Mouse (Mus musculus) retina, embryonic 14.5 days (tissue): ENCODE data around the gene Itsn1.

Experiments
- DNase-seq: peaks from one replicate; pipeline ENCODE4 v3.0.0-alpha.2; 2015; ENCODE audit warnings: low spot score

The Itsn1 gene

DNA sequence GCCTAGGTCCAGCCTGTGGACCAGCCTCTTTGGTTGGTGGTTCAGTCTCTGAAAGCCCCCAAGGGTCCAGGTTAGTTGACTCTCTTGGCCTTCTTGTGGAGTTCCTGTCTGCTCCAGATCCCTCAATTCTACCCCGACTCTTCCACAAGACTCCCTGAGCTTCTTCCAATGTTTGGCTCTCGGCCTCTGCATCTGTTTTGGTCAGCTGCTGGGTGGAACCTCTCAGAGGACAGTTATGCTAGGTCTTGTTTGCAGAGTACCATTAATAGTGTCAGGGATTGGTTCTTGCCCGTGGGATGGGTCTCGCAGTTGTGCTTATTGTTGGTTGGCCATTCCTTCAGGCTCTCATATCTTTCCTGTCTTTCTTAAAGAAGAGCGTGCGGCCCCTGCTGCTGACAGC lies 39.5 kb downstream of the Itsn1 start:
- no peak for DNase-seq

- DNase-seq, result no peak
Measured at GRCm38 (mm10) chr16:91769911-91770310, 40.8 kb downstream of the Itsn1 start.

GRCm38 (mm10) chr16:91770662-91771061 lies 41.6 kb downstream of the Itsn1 start:
- DNase-seq, result peak; percentile 57

DNA sequence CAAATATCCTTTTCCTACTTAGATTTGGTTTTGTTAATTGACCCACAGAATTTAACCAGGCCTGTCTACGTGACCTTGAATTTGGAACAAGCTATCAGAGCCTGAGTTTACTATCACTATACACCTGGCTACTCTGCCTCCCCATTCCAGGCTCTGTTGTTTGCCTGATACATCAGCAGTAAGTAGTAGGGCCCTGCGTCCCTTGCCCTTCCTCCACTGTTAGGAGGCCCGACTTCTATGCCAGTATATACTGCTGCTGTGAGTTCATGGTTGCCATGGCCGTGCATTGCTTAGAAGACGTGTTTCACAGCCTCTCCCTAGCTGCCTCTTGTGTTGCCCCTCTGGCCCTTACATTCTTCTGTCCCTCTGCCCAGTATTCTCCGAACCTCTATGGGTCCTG lies 42.3 kb downstream of the Itsn1 start:
- no peak for DNase-seq

DNA sequence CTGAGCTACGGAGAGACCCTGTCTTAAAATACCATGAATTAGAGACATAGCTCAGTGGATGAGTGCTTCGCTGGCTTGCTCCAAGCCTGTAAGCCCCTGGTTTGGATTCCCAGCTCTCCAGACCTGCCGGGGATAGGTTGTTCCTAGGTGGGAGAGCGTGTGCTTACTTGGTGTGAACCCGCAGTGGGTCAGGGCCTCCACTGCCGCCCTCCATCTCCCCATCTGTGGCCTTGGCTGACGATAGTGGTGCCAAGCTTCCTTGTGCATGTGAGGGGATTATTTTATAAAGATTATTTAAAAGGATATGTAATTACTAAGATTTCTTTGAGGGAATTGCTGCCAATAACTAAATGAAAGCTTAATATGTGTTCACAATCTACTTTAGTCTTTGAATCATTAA lies 43.5 kb downstream of the Itsn1 start:
- no peak for DNase-seq

DNA sequence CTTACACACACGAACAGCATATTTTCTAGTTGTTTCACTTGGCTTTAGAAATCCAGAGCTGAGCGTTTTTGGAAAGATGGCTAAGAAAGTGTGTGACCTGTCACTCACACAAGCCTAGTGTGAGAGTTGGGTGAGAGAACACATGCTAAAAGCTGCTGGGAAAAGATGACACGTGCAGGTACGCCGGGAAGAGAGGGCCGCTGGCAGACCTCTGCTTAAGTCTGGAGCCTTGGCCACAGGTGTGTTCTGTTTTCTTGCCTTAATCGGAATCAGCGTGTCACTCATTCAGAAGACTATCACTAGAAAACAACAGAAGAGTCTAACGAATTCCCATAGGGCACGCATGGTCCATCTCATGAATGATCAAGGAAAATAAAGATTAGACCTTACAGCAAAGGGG lies 50.5 kb downstream of the Itsn1 start:
- no peak for DNase-seq

DNA sequence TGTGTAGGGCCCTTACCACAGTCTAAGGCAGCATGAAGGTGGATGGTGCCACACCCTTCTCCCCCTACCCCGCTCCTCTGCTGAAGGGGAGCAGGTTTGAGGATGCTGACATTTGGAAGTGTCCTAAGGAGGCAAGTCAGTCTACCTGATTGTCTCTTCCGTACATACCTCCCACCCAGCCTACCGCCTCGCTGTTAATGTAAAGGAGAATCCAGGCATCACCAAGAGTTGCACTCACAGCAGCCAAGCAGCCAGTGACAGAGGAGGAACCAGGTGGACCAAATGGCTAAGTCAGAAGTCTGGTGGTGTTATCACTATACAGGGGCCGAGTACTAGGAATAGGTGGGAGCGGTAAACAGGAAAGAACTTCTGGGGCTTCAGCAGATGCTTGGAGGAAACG lies 51.1 kb downstream of the Itsn1 start:
- no peak for DNase-seq

DNA sequence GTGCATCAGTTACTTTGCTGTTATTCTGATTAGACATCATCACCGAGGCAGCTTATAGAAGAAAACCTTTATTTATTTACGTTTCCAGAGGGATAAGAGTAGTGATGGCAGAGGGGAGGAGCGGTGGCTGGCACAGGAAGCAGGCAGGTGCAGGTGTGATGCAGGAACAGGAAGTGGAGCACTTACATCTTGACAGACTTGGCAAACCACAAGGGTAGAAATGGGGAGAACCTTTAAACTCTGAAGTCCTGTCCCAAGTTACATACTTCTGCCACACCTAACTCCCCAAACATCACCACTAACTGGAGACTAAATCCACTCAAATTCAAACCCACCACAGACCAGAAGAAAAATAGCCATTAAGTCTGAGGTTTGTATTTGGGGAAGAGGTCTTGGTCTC lies 51.7 kb downstream of the Itsn1 start:
- no peak for DNase-seq

GRCm38 (mm10) chr16:91783191-91783590 lies 54.1 kb downstream of the Itsn1 start:
- no peak for DNase-seq

DNA sequence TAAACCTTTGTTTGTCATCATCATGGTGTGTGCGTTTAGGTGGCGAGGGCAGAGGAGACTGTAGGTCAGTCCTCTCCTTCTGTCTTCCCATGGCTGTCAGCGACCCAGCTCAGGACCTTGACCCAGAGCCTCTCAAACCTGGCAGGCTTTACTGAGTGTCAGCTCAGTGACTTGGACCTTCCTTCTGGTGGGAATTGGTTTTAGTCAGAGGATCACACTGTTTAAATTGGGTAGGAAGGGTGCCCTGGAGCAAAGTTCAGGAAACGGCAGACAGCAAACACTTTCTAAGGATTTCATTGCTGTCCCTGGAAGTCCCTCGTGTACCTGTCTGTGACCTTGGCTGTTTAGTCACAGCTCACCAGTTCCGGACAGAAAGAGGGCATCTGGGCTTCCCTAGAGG lies 55.2 kb downstream of the Itsn1 start:
- no peak for DNase-seq

GRCm38 (mm10) chr16:91786425-91786824 lies 57.3 kb downstream of the Itsn1 start:
- no peak for DNase-seq

DNA sequence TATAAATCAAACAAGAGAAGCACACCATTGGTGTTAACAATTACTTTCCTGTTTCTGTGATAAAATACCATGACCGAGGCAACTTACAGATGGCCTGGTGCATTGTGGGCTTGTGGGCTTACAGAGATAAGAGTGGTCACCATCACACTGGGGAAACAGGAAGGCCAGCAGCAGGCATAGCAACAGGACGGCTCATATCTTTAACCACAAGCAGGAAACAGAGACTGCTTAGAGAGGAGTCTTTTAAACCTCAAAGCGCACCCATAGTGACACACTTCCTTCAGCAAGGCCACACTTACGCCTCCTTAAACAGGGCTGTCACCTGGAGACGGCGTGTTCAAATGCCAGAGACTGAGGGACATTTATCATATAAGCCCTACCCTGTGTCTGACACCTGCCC lies 60.6 kb downstream of the Itsn1 start:
- no peak for DNase-seq

DNA sequence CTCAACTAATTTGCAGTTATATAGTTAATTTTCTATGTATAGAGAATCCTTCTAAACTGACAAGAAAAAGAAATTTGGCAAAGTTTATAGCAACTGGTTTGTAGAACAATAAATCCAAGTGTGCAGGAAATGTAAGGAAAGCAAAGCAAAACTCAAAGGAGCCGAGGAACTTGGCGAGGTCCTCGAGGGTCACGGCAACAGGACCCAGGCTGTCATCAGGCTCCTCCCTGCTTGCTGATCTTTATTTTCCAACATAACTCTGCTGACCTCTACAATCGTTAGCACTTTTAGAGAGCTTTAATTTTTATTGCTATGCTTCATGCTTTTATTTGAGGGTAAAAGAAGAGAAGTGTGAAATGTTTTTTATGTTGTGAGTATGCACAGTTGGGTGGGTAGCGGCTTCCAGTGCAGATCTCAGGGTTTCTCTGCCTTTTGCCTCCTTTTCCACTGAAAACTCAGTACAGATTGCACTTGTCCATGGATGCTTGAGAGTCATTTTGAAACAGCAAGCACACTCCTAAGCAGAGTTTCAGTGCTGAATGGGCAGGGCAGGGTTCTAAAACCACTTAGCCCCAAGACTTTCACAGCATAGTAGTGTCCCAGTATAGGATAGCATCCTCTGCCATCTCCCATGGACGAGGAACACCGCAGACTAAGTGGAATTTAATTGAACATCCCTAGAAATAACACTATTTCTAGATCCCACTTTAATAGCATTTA lies 63.6 kb downstream of the Itsn1 start:
- no peak for DNase-seq

- no peak for DNase-seq
Measured at GRCm38 (mm10) chr16:91793507-91794278, 64.6 kb downstream of the Itsn1 start.

GRCm38 (mm10) chr16:91794306-91794705 lies 65.2 kb downstream of the Itsn1 start:
- no peak for DNase-seq

- DNase-seq, result no peak
Measured at GRCm38 (mm10) chr16:91795044-91795443, 66.0 kb downstream of the Itsn1 start.

DNA sequence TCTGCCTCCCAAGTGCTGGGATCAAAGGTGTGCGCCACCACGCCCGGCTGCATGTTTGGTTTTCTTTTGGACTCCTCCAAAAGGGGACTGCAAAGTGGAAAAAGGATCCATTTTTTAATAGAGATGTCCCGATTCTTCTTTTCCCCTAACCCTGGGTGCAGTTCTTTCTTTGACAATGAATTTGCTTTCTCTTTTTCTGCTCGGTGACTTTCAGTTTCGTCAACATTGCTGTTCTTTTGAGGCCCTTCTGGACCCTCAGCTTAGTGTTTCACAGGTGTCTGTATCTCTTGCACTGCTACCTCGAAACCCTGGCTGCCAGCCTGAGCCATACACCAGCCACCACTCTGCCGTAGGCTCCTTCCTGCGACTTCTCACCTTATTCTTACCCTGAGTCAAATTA lies 66.5 kb downstream of the Itsn1 start:
- DNase-seq, result no peak

GRCm38 (mm10) chr16:91801426-91801825 lies 72.3 kb downstream of the Itsn1 start:
- no peak for DNase-seq

- DNase-seq, result no peak
Measured at GRCm38 (mm10) chr16:91802461-91803062, 73.5 kb downstream of the Itsn1 start.

GRCm38 (mm10) chr16:91804418-91804817 lies 75.3 kb downstream of the Itsn1 start:
- DNase-seq, result no peak

DNA sequence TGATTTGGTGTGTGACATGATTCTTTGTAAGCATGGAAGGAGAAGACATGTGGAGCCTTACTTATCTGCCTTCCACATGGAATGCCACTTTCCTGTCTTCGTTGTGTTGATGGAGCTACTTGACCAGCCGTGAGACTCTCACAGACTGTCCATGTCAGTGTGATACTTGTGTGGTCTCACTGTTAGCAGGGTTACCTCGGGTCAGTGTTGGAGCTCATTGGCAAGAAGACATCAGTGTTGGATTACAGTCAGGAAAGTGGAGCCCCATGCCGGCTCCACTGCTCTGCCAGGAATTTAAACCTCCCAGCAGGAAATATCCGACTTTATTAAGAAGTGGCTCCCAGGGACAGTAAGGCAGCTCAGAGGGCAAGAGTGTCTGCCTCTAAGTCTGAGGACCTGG lies 75.8 kb downstream of the Itsn1 start:
- no peak for DNase-seq

DNA sequence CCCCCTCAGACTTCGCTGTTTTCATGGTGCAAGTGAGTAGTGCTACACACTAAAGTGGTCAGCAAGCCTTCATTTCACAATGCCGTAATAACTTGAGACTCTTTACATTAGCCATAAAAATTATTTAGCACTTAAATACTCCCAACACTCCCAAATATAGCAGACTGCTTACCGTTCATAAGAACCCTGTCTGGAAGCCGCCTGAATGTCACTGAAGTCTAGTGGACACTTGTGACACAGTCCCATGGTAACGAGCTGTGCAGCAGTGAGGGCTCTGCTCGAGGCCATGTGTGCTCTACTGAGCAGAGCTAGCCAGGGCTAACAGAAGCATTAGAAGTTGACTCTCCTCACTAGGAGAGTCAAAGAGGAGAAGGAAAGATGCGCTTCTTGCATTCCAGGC lies 81.2 kb downstream of the Itsn1 start:
- DNase-seq, result no peak

DNA sequence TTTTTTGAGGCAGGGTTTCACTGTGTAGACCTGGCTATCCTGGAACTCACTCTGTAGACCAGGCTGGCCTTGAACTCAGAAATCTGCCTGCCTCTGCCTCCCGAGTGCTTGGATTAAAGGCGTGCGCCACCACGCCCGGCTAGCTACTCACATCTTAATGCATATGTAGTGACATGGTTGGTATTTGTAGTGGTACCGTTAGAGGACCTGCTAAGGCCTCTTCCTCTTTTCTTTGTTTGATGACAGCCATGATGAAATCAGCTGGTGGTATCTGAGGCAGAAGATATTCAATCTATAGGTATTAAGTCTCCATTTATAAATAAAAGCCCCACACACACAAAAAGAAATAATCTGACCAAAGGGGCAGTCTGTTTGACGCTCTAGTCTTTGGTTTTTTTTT lies 82.3 kb downstream of the Itsn1 start:
- DNase-seq, result no peak
